Mouse (Mus musculus): Measurements from ENCODE around the gene Scfd2. TPM values are rescaled to one million over a fixed set of nuclear protein-coding genes. Genes with fewer than 3 reads are reported as not detected.

Gene Scfd2
- total RNA-seq, 2 experiments from 2014 or later: 9.4 to 12.2 TPM

- DNase-seq: no peak
- intact Hi-C loops (cut with DNase I): loop anchor here (10.0 kb wide), 1 partner anchor 628 kb away; no protein-coding TSS in a partner anchor
These were observed 215.1 kb downstream of the Scfd2 start for GRCm38 (mm10) chr5:74316333-74316945.

- peak; percentile 26 to 38 for DNase-seq
- intact Hi-C loops (cut with DNase I): loop anchor here (10.0 kb wide), 1 partner anchor 629 kb away; no protein-coding TSS in a partner anchor
These were observed 215.9 kb downstream of the Scfd2 start for GRCm38 (mm10) chr5:74315471-74316245.

- intact Hi-C loops (cut with DNase I): loop anchor here (5.0 to 10.0 kb wide), 2 partner anchors 118 to 630 kb away; no protein-coding TSS in a partner anchor
- DNase-seq: no peak
These were observed 217.1 kb downstream of the Scfd2 start for GRCm38 (mm10) chr5:74314501-74314900.

- intact Hi-C loops (cut with DNase I): loop anchor here (5.0 to 10.0 kb wide), 2 partner anchors 119 to 631 kb away; no protein-coding TSS in a partner anchor
- no peak for DNase-seq
These were observed 218.0 kb downstream of the Scfd2 start for GRCm38 (mm10) chr5:74313542-74313941.

- intact Hi-C loops (cut with DNase I): loop anchor here (2.0 to 10.0 kb wide), 3 partner anchors 120 to 845 kb away; no protein-coding TSS in a partner anchor
- DNase-seq: peak in 1 of 2 experiments; percentile 29
These were observed 219.7 kb downstream of the Scfd2 start for GRCm38 (mm10) chr5:74311865-74312264.

GRCm38 (mm10) chr5:74311200-74311825 is 220.2 kb downstream of the Scfd2 start:
- DNase-seq: peak in 1 of 2 experiments; percentile 26
- intact Hi-C loops (cut with DNase I): loop anchor here (2.0 to 10.0 kb wide), 3 partner anchors 121 to 845 kb away; no protein-coding TSS in a partner anchor

- intact Hi-C loops (cut with DNase I): loop anchor here (2.0 to 10.0 kb wide), 3 partner anchors 122 to 847 kb away; no protein-coding TSS in a partner anchor
These were observed 221.5 kb downstream of the Scfd2 start for GRCm38 (mm10) chr5:74310101-74310500.

GRCm38 (mm10) chr5:74307242-74307641 is 224.3 kb downstream of the Scfd2 start:
- intact Hi-C loops (cut with DNase I): no loop called here

More at GRCm38 (mm10) chr5:74310101-74310500, 221.5 kb downstream of the Scfd2 start:
- DNase-seq: no peak

GRCm38 (mm10) chr5:74305533-74306189 is 225.9 kb downstream of the Scfd2 start:
- intact Hi-C loops (cut with DNase I): no loop called here
- DNase-seq: no peak

More at GRCm38 (mm10) chr5:74307242-74307641, 224.3 kb downstream of the Scfd2 start:
- DNase-seq: no peak

- DNase-seq: peak; percentile 53 to 83
- intact Hi-C loops (cut with DNase I): no loop called here
These were observed 226.8 kb downstream of the Scfd2 start for GRCm38 (mm10) chr5:74304767-74305166.

GRCm38 (mm10) chr5:74302331-74302730 is 229.2 kb downstream of the Scfd2 start:
- intact Hi-C loops (cut with DNase I): no loop called here
- no peak for DNase-seq

- DNase-seq: no peak
- intact Hi-C loops (cut with DNase I): no loop called here
These were observed 230.1 kb downstream of the Scfd2 start for GRCm38 (mm10) chr5:74301443-74301842.

GRCm38 (mm10) chr5:74300931-74301330 is 230.6 kb downstream of the Scfd2 start:
- intact Hi-C loops (cut with DNase I): no loop called here
- DNase-seq: no peak

GRCm38 (mm10) chr5:74300140-74300539 is 231.4 kb downstream of the Scfd2 start:
- intact Hi-C loops (cut with DNase I): no loop called here
- no peak for DNase-seq

GRCm38 (mm10) chr5:74297113-74297512 is 234.4 kb downstream of the Scfd2 start:
- intact Hi-C loops (cut with DNase I): no loop called here
- DNase-seq: no peak

- no peak for DNase-seq
- intact Hi-C loops (cut with DNase I): no loop called here
These were observed 235.5 kb downstream of the Scfd2 start for GRCm38 (mm10) chr5:74296096-74296495.

GRCm38 (mm10) chr5:74293513-74293912 is 238.0 kb downstream of the Scfd2 start:
- DNase-seq: no peak
- intact Hi-C loops (cut with DNase I): no loop called here

GRCm38 (mm10) chr5:74292050-74292449 is 239.5 kb downstream of the Scfd2 start:
- no peak for DNase-seq
- intact Hi-C loops (cut with DNase I): no loop called here

- DNase-seq: no peak
- intact Hi-C loops (cut with DNase I): no loop called here
These were observed 240.0 kb downstream of the Scfd2 start for GRCm38 (mm10) chr5:74291575-74291974.

- intact Hi-C loops (cut with DNase I): no loop called here
- no peak for DNase-seq
These were observed 241.6 kb downstream of the Scfd2 start for GRCm38 (mm10) chr5:74289957-74290356.
